Mouse (Mus musculus) heart, postnatal 0 days (tissue): ENCODE measurements at regions not wholly inside any gene's neighbourhood (a gene's known extent, or its start where the extent isn't known, plus 50 kb on each side); places are given as distances from the start of the nearest gene placed in this dataset.

Experiments used
- ATAC-seq: fragments of 200-750 bp; cut with Nextera tagmentation; 2 replicates; pipeline ENCODE4 v1.8.0; 2017; ENCODE audit warnings: low read depth, moderate number of reproducible peaks, moderate library complexity; ENCODE audit not compliant: insufficient read depth
- DNase-seq: peaks from one replicate; pipeline ENCODE4 v3.0.0-alpha.2; 2016; ENCODE audit warnings: low spot score
- H3K27ac ChIP-seq: fragments of 300-500 bp; sonication (generic); 2 replicates; pipeline ENCODE4 v1.5.1; 2014; ENCODE audit warnings: low read depth, mild to moderate bottlenecking
- H3K27me3 ChIP-seq: fragments of 300-500 bp; sonication (generic); 2 replicates; pipeline ENCODE4 v1.6.1; 2014; ENCODE audit warnings: low read length, mixed read lengths; ENCODE audit not compliant: control insufficient read depth, insufficient read depth
- H3K36me3 ChIP-seq: fragments of 300-500 bp; sonication (generic); replicated peaks from 2 replicates; pipeline ENCODE4 v1.6.1; 2014; ENCODE audit warnings: low read length, mixed read lengths; ENCODE audit not compliant: control insufficient read depth, insufficient read depth
- H3K4me1 ChIP-seq: fragments of 300-500 bp; sonication (generic); 2 replicates; pipeline ENCODE4 v1.6.1; 2014; ENCODE audit warnings: antibody characterized with exemption; ENCODE audit not compliant: control insufficient read depth, insufficient read depth
- H3K4me2 ChIP-seq: fragments of 300-500 bp; sonication (generic); 2 replicates; pipeline ENCODE4 v1.6.1; 2014; ENCODE audit warnings: low read depth, mild to moderate bottlenecking, low read length, moderate library complexity
- H3K4me3 ChIP-seq: fragments of 300-500 bp; sonication (generic); 2 replicates; pipeline ENCODE4 v1.5.1; 2014; ENCODE audit warnings: low read depth, low read length
- H3K9ac ChIP-seq: fragments of 300-500 bp; sonication (generic); replicated peaks from 2 replicates; pipeline ENCODE4 v1.6.1; 2014; ENCODE audit warnings: low read depth, low read length, mixed read lengths
- H3K9me3 ChIP-seq: fragments of 300-500 bp; sonication (generic); replicated peaks from 2 replicates; pipeline ENCODE4 v1.6.1; 2016; ENCODE audit warnings: low read length; ENCODE audit not compliant: control insufficient read depth
- CTCF ChIP-seq: IDR thresholded peaks from 2 replicates; pipeline ENCODE4 v1.5.1; 2016; ENCODE audit warnings: antibody characterized with exemption, control low read depth, low read depth
- EP300 ChIP-seq: IDR thresholded peaks from 2 replicates; pipeline ENCODE4 v1.6.1; 2016; ENCODE audit warnings: antibody characterized with exemption, low read depth
- WGBS: fragments of 180-500 bp; shearing (Covaris S2); extraction: QIAGEN DNeasy Blood & Tissue Kit; methylation state at CpG from one replicate; pipeline ENCODE4 v1.1.7; 2014; 5-methylcytosine and 5-hydroxymethylcytosine counted together

DNA sequence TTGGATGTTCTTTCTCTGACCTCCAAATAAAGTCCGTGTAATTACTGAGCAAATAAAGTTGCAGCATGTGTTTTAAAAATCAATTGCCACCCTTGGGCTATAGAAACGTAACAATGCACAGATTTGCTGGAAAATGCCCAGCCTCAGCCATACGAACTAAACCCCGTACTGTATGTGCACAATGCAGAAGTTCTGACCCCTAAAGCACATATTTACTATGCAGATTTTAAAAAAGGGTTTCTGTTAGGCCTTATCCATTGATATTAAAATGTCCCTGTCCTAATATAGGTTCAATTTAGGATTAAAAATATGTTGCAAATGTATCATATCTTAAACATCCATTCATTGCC lies 126.5 kb upstream of the Otx2 start:
- Histone ChIP-seq H3K4me1 (no peaks in the 10 kb centered on the region), H3K36me3 (no peaks in the 10 kb centered on the region), H3K4me3 (no peak overlapping the region), H3K9ac (no peak overlapping the region), H3K9me3 (no peaks in the 10 kb centered on the region), H3K27me3 (no peaks in the 10 kb centered on the region), H3K27ac (no peak overlapping the region), H3K4me2 (no peak overlapping the region)
- no peak for ATAC-seq
- TF ChIP-seq CTCF: no peak
- 78% methylated on average over 4 of the region's 4 CpGs for WGBS
- no peak for DNase-seq

DNA sequence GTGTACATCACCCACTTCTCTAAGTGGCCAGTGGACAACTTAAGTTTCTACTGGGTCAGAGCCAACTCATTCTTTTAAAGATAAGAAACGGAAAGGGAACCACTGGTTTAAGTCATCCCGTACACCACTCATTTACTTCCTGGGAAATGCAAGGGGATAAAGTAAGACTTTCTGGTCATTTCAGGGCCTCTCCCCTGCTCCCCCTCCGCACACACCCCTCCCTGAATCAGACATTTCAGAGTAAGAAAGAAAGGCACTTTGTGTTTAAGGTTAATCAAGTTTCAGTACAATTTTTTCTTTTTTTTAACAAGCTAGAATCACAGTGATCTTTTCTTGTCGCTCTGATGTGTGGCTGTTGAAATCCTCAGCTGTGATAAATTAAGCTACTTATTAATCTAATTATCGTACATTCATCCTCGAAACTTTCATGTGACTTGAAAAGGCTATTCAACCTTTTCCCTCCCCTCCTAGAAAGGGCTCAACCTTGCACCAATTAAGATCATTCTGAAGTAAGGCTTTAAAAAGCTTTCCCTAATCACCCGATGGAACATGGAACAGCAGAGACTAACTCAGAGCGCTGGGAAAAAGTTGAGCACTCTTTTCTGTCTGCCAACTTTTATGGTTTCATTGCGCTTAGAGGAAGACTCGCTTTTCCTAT lies 126.0 kb upstream of the Otx2 start:
- Histone ChIP-seq H3K27me3 (no peaks in the 10 kb centered on the region), H3K4me1 (no peaks in the 10 kb centered on the region), H3K9me3 (no peaks in the 10 kb centered on the region), H3K9ac (no peak overlapping the region), H3K36me3 (no peaks in the 10 kb centered on the region), H3K4me3 (no peak overlapping the region), H3K4me2 (no peak overlapping the region), H3K27ac (no peak overlapping the region)
- 63% methylated on average over 10 of the region's 10 CpGs for WGBS
- no peak for ATAC-seq
- DNase-seq: no peak
- TF ChIP-seq CTCF (no peak), EP300 (no peak)

DNA sequence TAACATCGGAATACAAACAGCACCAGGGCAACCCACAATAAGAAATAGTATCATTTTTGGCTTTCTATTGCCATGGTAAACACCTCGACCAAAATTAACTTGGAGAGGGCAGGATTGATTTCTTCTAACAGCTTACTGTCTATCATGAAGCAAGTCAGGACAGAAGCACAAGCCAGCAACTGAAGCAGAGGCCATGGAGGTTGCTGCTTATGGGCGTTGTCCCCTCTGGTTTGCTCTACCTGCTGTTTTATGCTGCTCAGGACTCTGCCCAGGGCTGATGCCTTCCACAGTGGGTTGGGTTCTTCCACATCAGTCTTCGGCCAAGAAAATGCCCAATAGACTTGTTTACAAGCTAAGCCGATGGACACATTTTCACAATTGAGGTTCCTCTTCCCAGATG lies 117.9 kb upstream of the Otx2 start:
- no peaks in the 10 kb centered on the region for H3K36me3 ChIP-seq
- H3K27ac ChIP-seq: no peak overlapping the region
- H3K4me1 ChIP-seq: no peaks in the 10 kb centered on the region
- no peak overlapping the region for H3K4me2 ChIP-seq
- ATAC-seq (no peak), DNase-seq (no peak)
- no peaks in the 10 kb centered on the region for H3K9me3 ChIP-seq
- H3K4me3 ChIP-seq: no peak overlapping the region
- no peak overlapping the region for H3K9ac ChIP-seq
- TF ChIP-seq CTCF: no peak
- TF ChIP-seq EP300: no peak
- WGBS: 75% methylated on average over 5 of the region's 5 CpGs
- no peaks in the 10 kb centered on the region for H3K27me3 ChIP-seq

GRCm38 (mm10) chr14:48779327-48779726 lies 105.7 kb upstream of the Otx2 start:
- DNase-seq (no peak), ATAC-seq (no peak)
- H3K4me2 ChIP-seq: no peak overlapping the region
- H3K4me3 ChIP-seq: no peak overlapping the region
- no peak for TF ChIP-seq CTCF
- no peak for TF ChIP-seq EP300
- no peaks in the 10 kb centered on the region for H3K9me3 ChIP-seq
- 68% methylated on average over 1 of the region's 1 CpGs for WGBS
- H3K4me1 ChIP-seq: no peaks in the 10 kb centered on the region
- H3K36me3 ChIP-seq: no peaks in the 10 kb centered on the region
- no peaks in the 10 kb centered on the region for H3K27me3 ChIP-seq
- no peak overlapping the region for H3K9ac ChIP-seq
- H3K27ac ChIP-seq: no peak overlapping the region

- DNase-seq (no peak), ATAC-seq (no peak)
- no peaks in the 10 kb centered on the region for H3K27me3 ChIP-seq
- no peak overlapping the region for H3K27ac ChIP-seq
- no peak for TF ChIP-seq CTCF
- TF ChIP-seq EP300: no peak
- WGBS: 67% methylated on average over 9 of the region's 9 CpGs
- H3K4me2 ChIP-seq: no peak overlapping the region
- H3K9ac ChIP-seq: no peak overlapping the region
- no peaks in the 10 kb centered on the region for H3K4me1 ChIP-seq
- no peaks in the 10 kb centered on the region for H3K9me3 ChIP-seq
- no peak overlapping the region for H3K4me3 ChIP-seq
- no peaks in the 10 kb centered on the region for H3K36me3 ChIP-seq
Measured at GRCm38 (mm10) chr14:48770832-48771231, 97.2 kb upstream of the Otx2 start.

DNA sequence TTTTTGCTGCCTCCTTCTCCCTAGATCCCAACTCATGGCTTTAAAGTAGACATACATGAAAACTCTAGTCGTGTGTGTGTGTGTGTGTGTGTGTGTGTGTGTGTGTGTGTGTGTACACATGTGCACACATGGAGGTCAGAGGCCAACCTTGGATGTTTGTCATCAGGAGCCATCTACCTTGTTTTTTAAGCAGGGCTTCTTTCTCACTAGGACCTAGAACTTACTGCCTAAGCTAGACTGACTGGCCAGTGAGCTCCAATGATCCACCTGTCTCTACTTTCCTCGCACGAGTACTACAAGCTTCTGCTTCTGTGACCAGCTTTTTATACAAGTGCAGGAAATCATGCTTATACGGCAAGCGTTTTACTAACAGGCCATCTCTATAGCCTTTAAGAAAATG lies 89.1 kb upstream of the Otx2 start:
- no peak for TF ChIP-seq CTCF
- no peak for TF ChIP-seq EP300
- DNase-seq (no peak), ATAC-seq (no peak)
- Histone ChIP-seq H3K27me3 (no peaks in the 10 kb centered on the region), H3K4me3 (no peak overlapping the region), H3K27ac (no peak overlapping the region), H3K4me2 (no peak overlapping the region), H3K9me3 (no peaks in the 10 kb centered on the region), H3K4me1 (no peaks in the 10 kb centered on the region), H3K9ac (no peak overlapping the region), H3K36me3 (no peaks in the 10 kb centered on the region)
- WGBS: 87% methylated on average over 5 of the region's 5 CpGs
